Mouse (Mus musculus) thymus, postnatal 14 days (tissue): ENCODE results near the gene Ms4a6c.
"Not testable (repeated sequence)": the region's sequence is repeated elsewhere in the genome, so short reads cannot be mapped to it uniquely, and the experiment has no call there.

ENCODE experiments used
- DNase-seq: peaks from one replicate; pipeline ENCODE4 v3.0.0; 2021

Gene Ms4a6c

GRCm38 (mm10) chr19:11504857-11505256 is 35.7 kb downstream of the Ms4a6c start:
- DNase-seq: no peak

- DNase-seq: no peak
Observed at GRCm38 (mm10) chr19:11513458-11513857, 44.3 kb downstream of the Ms4a6c start.

- DNase-seq: no peak
Observed at GRCm38 (mm10) chr19:11516246-11516645, 47.1 kb downstream of the Ms4a6c start, which contains the start of gene Ms4a6b. Gene Ms4a6b, plus strand, starts transcription at chr19:11516512.

DNA sequence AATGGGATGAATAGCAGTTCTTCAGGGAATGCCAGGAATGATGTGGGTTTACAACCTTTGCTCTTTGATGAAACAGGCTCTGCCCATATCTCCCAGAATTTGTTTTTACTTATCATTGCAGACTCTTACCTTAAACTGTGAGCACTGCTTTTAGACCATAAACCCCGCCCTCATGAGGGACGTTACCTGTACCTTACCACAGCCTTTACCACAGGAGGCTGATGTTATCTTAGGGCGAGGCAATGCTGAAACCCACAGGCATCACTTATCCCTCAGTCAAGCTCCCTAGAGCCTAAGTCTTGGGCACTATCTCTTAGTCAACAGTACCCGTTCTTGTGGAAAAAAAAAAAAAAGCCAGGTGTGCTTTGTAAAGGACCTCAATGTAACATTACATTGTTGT is 47.7 kb downstream of the Ms4a6c start:
- DNase-seq: peak; percentile 72

- DNase-seq: not testable (repeated sequence)
Observed at GRCm38 (mm10) chr19:11517373-11517772, 48.2 kb downstream of the Ms4a6c start.

DNA sequence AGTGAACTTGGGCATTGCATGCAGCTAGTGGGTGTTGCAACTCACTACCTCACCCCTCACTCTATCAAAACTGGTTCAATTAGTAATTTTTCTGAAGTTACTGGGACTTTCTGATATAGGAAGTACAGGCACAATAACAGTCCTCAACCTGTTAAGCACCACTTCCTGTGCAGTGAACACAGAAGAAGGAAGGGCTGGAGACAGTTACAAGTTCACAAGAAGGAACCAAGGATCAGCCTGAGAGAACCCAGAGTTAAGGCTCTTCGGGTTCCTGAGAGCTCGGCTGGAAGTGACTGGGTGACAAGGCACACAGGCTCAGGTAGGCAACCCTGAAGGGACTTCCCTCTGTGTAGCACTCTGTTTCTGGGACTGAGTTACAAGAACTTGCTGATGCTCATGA is 49.2 kb downstream of the Ms4a6c start:
- DNase-seq: peak; percentile 38

DNA sequence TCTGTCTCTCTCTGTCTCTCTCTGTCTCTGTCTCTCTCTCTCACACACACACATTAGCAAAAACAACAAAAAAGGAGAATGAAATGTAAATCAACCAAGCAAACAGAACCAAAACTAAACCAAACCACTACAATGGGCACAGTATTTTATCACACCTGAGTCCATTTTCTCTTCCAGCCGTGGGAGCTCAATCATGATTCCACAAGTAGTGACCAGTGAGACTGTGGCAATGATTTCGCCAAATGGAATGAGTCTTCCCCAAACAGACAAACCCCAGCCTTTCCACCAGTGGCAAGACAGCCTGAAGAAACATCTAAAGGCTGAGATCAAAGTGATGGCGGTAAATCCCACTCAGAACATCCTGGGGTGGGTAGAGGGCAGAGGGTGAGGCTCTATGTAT is 51.0 kb downstream of the Ms4a6c start:
- peak; percentile 23 for DNase-seq
